Mouse (Mus musculus): ENCODE results near the gene Gata2.
A peak's percentile ranks its signal among the peaks of the same experiment; 100 is the strongest.

Gene Gata2

GRCm38 (mm10) chr6:88196054-88196732, 2.5 kb downstream of the Gata2 start:
- DNase-seq: no peak

- DNase-seq: no peak
These were observed 3.1 kb downstream of the Gata2 start for GRCm38 (mm10) chr6:88196733-88197312.

- DNase-seq: peak; percentile 69
These were observed 3.8 kb downstream of the Gata2 start for GRCm38 (mm10) chr6:88197313-88198069.

GRCm38 (mm10) chr6:88198070-88198940, 4.6 kb downstream of the Gata2 start:
- peak; percentile 89 for DNase-seq

- peak; percentile 26 for DNase-seq
These were observed 5.5 kb downstream of the Gata2 start for GRCm38 (mm10) chr6:88199001-88199717.

- no peak for DNase-seq
These were observed 6.3 kb downstream of the Gata2 start for GRCm38 (mm10) chr6:88199718-88200692.

GRCm38 (mm10) chr6:88200693-88201609, 7.3 kb downstream of the Gata2 start:
- no peak for DNase-seq

- DNase-seq: no peak
These were observed 8.4 kb downstream of the Gata2 start for GRCm38 (mm10) chr6:88201926-88202700.

GRCm38 (mm10) chr6:88202921-88203690, 9.4 kb downstream of the Gata2 start:
- DNase-seq: peak; percentile 61

GRCm38 (mm10) chr6:88203791-88204405, 10.2 kb downstream of the Gata2 start:
- DNase-seq: no peak

GRCm38 (mm10) chr6:88204531-88205385, 11.1 kb downstream of the Gata2 start:
- DNase-seq: no peak

- peak; percentile 43 for DNase-seq
These were observed 11.7 kb downstream of the Gata2 start for GRCm38 (mm10) chr6:88205386-88205700.

- DNase-seq: peak; percentile 49
These were observed 12.2 kb downstream of the Gata2 start for GRCm38 (mm10) chr6:88205937-88206336.

GRCm38 (mm10) chr6:88206566-88206965, 12.9 kb downstream of the Gata2 start:
- no peak for DNase-seq

GRCm38 (mm10) chr6:88207403-88208033, 13.8 kb downstream of the Gata2 start:
- no peak for DNase-seq

- no peak for DNase-seq
These were observed 14.6 kb downstream of the Gata2 start for GRCm38 (mm10) chr6:88208321-88208720.

Measured in lung, postnatal 14 days (tissue).